Mouse (Mus musculus) retina, postnatal 1 day (tissue): ENCODE measurements around the gene Cluh.

Source experiments
- DNase-seq: peaks from one replicate; pipeline ENCODE4 v3.0.0-alpha.2; 2012

Cluh gene

GRCm38 (mm10) chr11:74648676-74649075 is 619 bp upstream of the Cluh start:
- DNase-seq: no peak

- DNase-seq: peak; percentile 20
Measured at GRCm38 (mm10) chr11:74649647-74650551, 604 bp downstream of the Cluh start.

DNA sequence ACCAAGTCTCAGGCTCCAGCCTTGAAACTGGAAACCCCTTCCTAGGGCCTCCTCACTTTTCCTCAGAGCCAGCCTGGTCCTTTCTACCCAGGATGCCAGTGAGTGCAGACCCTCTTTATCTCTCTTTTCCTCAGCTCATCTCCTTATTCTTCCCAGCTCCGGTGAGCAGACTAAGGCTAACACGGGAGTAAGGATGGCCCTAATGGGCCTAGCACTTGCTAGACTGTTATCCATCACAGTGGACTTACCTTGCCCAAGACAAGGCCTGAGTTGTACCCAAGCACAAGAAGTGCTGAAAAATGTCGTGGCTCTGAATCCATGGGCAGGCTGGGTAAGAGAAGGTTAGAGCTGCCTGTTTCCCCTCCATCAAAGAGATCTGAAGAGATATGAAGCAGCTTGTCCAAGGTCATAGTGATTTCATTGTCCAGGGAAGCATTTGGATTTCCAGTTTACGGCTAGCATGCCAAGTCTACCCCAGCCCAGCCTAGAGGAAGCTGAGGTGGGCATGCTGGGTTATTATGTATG is 1.3 kb downstream of the Cluh start:
- no peak for DNase-seq

GRCm38 (mm10) chr11:74652791-74653191 is 3.5 kb downstream of the Cluh start:
- DNase-seq: no peak

DNA sequence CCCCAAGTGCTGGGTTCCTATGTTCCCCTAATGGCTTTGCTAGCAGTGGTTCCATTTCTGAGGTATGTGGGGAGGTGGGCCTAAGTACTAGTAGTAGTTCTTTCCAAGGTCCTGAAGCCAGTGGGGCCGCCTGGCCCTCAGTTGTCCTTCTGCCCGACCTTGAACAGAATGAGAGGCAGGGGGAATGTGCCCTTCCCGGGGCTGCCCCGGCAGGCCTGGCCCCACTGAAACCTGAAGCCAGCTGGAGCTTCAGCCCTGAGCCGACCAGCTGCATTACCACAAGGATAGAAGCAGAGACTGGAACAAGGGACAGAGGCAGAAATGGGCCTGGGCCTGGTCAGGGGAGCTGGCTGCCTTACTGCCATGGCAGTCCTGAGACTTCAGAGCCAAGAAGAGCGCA is 4.1 kb downstream of the Cluh start:
- no peak for DNase-seq

DNA sequence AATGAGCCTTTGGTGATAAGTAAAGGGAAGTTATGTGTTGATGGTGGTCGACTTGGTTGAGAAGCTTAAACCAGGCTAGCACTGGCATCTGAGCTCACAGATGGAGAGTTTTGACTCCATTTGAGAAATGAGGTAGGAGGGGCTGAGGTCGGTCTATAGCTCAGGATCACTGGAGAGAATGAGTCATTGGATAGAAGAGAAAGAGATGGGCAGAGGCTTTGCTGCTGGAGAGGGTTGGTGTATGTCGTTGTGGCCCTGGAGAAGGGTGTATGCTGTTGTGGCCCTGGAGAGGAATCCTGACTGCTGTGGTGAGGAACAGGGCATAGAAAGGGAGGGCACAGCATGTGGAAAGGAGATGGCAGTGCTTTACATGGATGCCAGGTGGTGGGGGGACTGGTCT is 6.6 kb downstream of the Cluh start:
- no peak for DNase-seq

GRCm38 (mm10) chr11:74660336-74660735 is 11.0 kb downstream of the Cluh start:
- DNase-seq: no peak

GRCm38 (mm10) chr11:74661641-74662040 is 12.3 kb downstream of the Cluh start:
- DNase-seq: no peak

DNA sequence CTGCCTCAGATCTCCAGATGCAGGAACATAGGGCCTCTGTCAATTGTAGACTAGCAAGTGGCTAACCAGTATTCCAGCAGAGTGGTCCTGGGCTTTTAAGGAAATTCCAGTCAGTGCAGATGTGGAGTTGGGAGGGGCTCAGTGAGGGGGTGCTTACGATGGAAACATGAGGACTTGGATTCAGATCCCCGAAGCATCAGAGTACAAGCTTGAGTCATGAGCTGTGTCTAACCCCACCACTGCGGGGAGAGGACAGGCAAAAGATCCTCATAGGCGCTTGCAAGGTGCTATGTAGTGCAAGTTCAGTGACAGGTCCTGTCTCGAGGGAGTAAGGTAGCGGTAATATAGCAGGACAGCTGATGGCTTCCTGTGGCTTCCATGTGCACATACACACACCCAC is 12.9 kb downstream of the Cluh start:
- DNase-seq: no peak

DNA sequence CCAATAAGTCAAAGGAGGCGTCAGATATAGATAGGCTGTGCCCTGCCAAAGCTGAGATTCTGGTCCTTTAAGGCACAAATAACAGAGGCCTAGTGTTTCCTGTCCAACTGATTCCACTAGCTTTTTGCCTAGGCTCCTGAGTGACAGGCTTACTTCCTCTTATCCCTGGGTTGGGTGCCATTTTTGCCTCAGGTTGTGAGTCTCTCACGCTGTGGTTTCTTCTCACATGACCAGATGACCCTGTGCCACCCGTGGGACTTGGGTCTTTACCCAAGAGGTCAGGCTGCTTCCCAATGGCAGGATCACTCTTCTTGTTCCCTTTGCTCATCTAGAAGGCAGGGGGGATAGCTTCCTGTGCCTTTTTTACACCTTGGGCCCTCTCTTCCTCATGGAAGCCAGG is 15.0 kb downstream of the Cluh start:
- DNase-seq: no peak

GRCm38 (mm10) chr11:74664906-74665305 is 15.6 kb downstream of the Cluh start:
- no peak for DNase-seq

DNA sequence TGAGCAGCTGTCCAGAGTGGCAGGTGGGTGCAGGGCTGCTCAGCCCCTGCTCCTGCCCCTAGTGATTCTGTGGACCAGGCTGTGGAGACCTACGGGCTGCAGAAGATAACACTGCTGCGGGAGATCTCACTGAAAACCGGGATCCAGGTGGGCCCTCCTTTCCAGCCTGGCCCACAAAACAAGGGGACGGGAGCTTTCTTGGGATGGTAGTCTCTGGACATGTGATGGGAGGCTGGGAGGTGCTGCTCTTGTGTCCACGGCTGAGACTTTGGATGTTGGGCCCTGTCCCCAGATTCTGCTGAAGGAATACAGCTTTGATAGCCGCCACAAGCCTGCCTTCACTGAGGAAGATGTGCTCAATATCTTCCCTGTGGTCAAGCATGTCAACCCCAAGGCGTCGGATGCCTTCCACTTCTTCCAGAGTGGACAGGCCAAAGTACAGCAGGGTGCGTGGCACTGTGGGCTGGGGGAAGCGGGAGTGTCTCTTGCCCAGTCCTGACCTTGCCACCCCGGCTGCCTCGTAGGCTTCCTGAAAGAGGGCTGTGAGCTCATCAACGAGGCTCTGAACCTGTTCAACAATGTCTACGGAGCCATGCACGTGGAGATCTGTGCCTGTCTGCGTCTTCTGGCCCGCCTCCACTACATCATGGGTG is 16.5 kb downstream of the Cluh start:
- DNase-seq: no peak

DNA sequence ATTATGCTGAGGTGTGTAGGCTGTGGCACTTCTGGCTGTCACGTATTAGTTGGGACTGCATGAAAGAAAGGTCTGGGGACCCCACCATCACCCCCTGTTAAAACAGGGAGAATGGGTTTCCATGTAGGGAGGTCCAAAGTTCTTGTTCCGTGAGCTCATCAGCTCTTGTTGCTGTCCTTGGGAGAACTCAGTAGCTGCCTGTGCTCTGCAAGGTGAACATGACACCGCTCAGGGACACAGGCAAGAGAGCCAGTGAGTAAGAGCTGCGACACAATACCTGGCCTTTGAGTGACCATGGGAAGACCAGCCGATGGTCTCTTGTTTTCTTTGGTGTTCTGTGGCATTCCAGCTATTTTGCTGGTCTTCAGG is 17.0 kb downstream of the Cluh start:
- no peak for DNase-seq

DNA sequence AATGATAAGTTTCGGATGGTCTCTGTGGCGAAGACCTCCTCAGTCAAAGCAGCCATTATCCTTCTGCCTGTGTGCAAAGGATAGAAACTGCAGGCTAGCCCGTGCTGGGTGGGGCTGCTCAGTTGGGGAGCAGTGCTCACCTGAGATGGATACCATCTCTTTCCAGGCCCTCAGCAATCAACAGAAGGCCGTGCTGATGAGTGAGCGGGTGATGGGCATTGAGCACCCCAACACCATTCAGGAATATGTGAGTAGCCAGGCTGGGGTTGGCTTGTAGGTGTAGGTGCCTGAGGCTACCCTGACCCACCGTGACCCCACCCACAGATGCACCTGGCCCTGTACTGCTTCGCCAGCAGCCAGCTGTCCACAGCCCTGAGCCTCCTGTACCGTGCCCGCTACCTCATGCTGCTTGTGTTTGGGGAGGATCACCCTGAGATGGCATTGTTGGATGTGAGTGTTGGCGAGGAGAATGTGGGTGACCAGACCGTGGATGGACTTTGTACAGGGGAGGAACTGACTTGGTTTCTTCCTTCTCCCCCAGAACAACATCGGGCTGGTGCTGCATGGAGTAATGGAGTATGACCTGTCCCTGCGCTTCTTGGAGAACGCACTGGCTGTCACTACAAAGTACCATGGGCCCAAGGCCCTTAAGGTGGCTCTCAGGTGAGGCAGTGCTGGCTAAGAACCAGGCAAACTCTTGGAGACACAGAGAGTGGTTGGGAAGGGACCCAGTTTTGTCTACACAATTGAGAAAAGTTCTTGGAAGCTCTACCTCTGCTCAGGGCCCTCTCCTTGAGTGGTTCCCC is 17.7 kb downstream of the Cluh start:
- DNase-seq: no peak

- no peak for DNase-seq
Measured at GRCm38 (mm10) chr11:74667582-74668010, 18.3 kb downstream of the Cluh start.

- DNase-seq: no peak
Measured at GRCm38 (mm10) chr11:74668466-74668865, 19.2 kb downstream of the Cluh start.

DNA sequence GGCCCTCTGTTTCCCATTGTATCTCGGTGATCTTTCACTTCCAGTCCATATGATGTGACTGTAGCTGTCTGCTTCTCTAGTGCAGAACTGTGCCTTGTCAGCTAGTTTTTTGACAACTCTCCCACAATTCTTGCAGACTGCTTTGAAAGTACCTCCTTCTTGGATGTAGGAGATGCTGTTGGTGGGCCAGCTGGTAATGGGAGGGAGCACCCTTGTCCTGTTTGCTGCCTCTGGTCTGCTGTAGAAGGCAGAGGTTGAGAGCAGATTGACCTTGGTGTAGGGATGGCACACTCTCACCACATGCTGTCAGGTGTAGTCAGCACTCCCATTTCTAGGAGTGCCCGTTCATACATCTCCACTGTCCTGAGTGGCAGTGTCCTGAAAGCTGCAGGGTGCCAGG is 19.7 kb downstream of the Cluh start:
- DNase-seq: no peak

DNA sequence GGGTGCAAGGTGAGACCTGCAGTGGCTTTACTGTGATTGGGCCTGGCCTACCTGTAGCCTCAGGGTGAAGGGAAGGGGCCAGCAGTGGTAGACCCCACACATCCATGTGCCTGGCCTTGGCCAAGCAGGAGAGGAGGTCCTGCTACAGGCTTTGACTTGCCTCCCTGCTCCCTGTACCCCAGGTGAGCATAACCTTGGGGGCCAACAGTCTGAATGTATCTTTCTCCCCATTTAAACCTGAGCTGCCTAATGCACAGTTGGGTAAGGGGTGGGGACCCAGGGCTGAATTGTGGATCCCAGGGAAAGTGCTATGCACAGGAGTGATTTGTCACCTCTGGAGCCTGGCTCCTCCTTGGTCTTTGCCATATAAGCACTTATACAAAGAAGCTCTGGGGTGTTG is 20.9 kb downstream of the Cluh start:
- DNase-seq: no peak

- no peak for DNase-seq
Measured at GRCm38 (mm10) chr11:74671013-74671412, 21.7 kb downstream of the Cluh start.

GRCm38 (mm10) chr11:74671839-74672238 is 22.5 kb downstream of the Cluh start:
- DNase-seq: no peak

GRCm38 (mm10) chr11:74672901-74673513 is 23.7 kb downstream of the Cluh start:
- no peak for DNase-seq

- DNase-seq: no peak
Measured at GRCm38 (mm10) chr11:74673561-74673960, 24.3 kb downstream of the Cluh start.

DNA sequence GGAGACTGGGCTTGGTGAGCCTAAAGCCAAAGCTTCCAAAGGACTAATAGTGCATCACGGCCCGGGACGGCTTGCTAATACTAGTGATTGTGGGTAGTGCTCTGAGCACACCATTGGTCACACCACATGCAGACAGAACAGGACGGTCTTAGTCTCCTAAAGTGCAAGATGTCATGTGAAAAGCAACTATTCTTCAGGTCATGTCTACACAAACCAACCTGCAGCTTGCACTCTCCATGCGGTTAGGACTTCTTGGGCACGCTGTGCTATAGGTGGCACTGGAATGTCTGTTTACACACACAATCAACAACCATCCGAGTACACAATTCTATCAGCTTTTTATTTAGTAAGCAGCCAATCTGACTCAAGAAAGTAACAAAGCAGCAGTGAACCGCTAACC is 25.4 kb downstream of the Cluh start:
- no peak for DNase-seq
